Mouse (Mus musculus): Measurements from ENCODE around the gene Gap43.
"Not testable (repeated sequence)": the region's sequence is repeated elsewhere in the genome, so short reads cannot be mapped to it uniquely, and the experiment has no call there.

The Gap43 gene

GRCm38 (mm10) chr16:42340021-42340768, at the start of gene Gap43:
Gap43 (minus strand) TSS chr16:42340651.
- no peak for DNase-seq (ENCODE audit: extremely low read depth, low read depth)

GRCm38 (mm10) chr16:42381328-42381838, 40.9 kb upstream of the Gap43 start:
- no peak for DNase-seq (ENCODE audit: extremely low read depth, low read depth)

GRCm38 (mm10) chr16:42380641-42381040, 40.2 kb upstream of the Gap43 start:
- DNase-seq (ENCODE audit: extremely low read depth, low read depth), result no peak

DNA sequence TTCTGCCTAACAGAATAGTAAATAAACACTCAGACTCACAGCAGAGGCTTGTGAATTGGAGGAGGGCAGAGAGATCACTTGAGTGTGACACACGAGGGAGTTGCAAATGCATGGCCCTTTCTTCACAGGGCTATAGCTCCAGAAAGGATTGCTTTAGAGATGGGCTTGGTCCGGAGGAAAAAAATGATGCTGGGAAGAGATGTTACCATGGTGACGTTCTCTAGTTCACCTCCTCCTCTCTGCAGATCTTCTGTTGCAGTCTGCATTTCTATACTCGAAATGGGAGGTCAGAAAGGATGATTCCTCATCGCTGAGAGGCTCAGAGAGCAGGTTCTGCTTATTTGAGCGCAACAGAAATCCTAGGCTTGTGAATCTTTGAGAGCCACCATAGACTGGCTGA, 29.7 kb upstream of the Gap43 start:
- DNase-seq (ENCODE audit: extremely low read depth, low read depth), result no peak

- no peak for DNase-seq (ENCODE audit: extremely low read depth, low read depth)
Observed at GRCm38 (mm10) chr16:42369346-42369745, 28.9 kb upstream of the Gap43 start.

DNA sequence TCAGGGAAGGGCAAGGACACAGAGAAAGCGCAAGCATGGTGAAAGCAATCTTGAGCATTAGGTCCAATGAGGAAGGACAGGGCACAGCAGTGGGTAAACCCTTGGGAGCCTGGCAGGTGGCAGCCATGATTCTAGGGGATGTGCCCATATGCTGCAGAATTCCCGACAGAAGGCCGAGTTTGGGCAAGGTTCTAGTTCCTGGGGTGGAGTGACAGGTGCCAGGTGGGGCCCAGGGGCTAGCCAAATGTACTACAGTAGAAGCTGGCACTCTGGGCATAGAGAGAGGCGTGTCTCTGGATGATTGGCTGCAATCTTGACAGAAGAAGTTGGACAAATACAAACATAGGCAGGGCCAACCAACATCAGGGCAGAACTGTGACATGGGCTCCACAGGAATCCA, 19.6 kb upstream of the Gap43 start:
- no peak for DNase-seq (ENCODE audit: extremely low read depth, low read depth)

- DNase-seq (ENCODE audit: extremely low read depth, low read depth), result no peak
Observed at GRCm38 (mm10) chr16:42358058-42358457, 17.6 kb upstream of the Gap43 start.

DNA sequence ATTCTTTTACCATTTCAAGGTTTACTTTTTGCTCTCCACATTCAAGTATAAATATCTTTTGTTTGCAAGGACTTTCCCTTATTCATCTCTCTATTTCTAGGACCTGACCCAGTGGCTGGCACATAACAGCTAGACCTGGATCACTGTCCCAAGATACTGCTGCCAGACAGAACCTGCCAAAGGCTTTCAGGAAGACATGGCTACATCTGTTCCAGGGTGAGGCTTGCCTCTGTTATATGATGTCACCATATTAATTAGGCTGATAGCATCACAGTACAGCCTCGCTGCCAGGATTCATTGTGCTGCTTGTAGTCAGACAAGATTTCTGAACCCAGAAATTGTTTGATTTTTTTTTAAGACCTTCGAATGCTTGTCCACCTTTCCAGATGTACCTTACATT, 9.6 kb upstream of the Gap43 start:
- DNase-seq (ENCODE audit: extremely low read depth, low read depth), result no peak

GRCm38 (mm10) chr16:42340865-42341264, 414 bp upstream of the Gap43 start:
- DNase-seq (ENCODE audit: extremely low read depth, low read depth), result not testable (repeated sequence)

DNA sequence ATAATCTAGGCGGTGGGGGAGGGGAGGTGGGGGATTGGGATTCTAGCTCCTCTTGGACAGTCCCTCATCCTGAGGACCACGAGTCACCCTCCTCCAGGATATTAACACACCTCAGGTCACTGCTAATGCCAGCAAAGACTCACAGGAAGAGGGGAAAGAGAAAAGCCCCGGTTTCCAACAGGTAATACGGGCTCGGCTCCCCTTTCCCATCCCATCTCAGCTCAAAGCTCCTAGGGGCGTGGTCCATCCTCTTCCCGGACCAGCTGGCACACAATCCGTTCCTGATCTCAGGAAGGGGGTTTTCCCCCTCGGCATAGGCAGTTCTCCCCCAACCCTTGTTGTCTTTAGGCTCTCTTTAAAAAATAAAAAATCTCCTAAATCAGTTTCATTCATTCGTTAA, 939 bp downstream of the Gap43 start:
- DNase-seq (ENCODE audit: extremely low read depth, low read depth), result no peak

DNA sequence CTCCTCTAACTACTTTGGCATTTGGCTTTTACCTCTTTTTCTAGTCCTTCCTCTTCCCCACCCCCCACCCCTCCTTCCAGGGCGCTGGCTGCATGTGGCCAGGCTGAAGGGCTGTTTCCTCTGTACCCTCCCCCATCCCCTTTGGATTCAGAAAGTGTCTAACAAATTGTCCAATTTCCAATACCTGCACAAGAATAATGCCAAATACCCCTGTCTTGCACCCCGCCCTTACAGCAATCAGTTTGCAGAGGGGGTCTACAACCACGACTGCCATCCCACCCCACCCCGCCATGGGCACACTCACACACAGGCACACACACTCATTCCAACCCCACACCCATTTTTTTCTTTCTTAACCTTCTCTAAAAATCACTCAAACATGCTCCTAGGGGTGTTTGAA, 1.5 kb downstream of the Gap43 start:
- no peak for DNase-seq (ENCODE audit: extremely low read depth, low read depth)

GRCm38 (mm10) chr16:42338342-42338741, 2.1 kb downstream of the Gap43 start:
- no peak for DNase-seq (ENCODE audit: extremely low read depth, low read depth)

- DNase-seq (ENCODE audit: extremely low read depth, low read depth), result no peak
Observed at GRCm38 (mm10) chr16:42337663-42338062, 2.8 kb downstream of the Gap43 start.

DNA sequence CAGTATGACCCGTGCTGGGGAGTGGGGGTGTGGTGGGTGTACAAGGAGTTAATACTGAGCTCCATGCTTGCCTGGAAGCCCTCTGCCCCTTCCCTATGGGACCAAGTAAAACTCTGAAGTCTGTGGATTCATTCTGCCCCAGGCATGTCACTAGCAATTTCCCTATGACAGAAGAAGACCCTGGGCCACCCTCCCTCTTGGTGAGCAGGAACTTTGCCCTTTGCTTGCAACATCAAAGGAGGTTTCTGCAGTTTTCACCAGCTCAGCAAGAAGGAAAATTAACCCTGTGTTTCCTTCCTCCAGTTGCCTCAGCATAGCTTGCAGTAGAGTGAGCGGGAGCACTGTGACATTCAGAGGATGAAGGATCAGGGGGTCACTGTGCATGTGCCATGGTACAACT, 3.8 kb downstream of the Gap43 start:
- no peak for DNase-seq (ENCODE audit: extremely low read depth, low read depth)

DNA sequence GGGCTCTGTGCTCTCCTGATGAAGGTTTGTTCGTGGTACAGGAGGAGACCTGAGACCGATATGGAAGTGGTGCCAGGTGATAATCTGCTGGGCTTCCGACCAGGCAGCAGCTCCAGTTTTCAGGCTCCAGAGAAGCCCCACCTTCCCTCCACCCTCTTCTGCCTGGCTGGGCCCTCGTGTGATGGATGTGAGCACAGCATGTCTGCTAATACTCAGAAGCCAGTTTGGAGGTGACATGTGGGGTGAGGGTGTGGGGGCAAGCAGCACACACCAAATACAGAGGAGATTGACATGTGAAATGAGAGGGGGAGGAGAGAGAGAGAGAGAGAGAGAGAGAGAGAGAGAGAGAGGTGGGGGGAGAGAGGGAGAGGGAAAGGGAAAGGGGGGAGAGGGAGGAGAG, 8.1 kb downstream of the Gap43 start:
- DNase-seq (ENCODE audit: extremely low read depth, low read depth), result no peak

GRCm38 (mm10) chr16:42326191-42326590, 14.3 kb downstream of the Gap43 start:
- DNase-seq (ENCODE audit: extremely low read depth, low read depth), result no peak

- no peak for DNase-seq (ENCODE audit: extremely low read depth, low read depth)
Observed at GRCm38 (mm10) chr16:42325536-42325935, 14.9 kb downstream of the Gap43 start.

GRCm38 (mm10) chr16:42319831-42320230, 20.6 kb downstream of the Gap43 start:
- DNase-seq (ENCODE audit: extremely low read depth, low read depth), result no peak

DNA sequence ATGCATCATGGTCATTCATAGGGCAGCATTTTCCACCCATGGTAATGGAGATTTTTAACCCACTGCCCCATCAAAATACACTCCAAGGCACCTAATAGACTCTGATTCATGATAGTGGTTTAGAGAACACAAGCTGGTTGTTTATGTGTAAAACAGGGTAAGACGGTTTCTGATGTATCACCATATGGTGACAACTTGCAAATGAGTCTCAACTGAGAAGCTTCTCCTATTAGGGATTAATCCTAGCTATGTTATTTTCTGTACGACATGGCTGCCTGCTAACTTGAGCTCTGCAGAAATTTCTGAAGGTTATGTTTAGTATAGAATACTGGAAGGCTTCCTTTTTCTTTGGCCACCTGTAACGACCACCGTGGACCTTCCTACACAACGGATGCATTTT, 21.1 kb downstream of the Gap43 start:
- no peak for DNase-seq (ENCODE audit: extremely low read depth, low read depth)

- DNase-seq (ENCODE audit: extremely low read depth, low read depth), result no peak
Observed at GRCm38 (mm10) chr16:42312125-42312524, 28.3 kb downstream of the Gap43 start.

- DNase-seq (ENCODE audit: extremely low read depth, low read depth), result no peak
Observed at GRCm38 (mm10) chr16:42308761-42309160, 31.7 kb downstream of the Gap43 start.

- DNase-seq (ENCODE audit: extremely low read depth, low read depth), result no peak
Observed at GRCm38 (mm10) chr16:42305934-42306701, 34.3 kb downstream of the Gap43 start.

GRCm38 (mm10) chr16:42303461-42303860, 37.0 kb downstream of the Gap43 start:
- no peak for DNase-seq (ENCODE audit: extremely low read depth, low read depth)

Data from MEL-GATA-1-ER (cell line).